Mouse (Mus musculus) ES-Bruce4 (cell line): ENCODE measurements around the gene Olfm4. TPM values are rescaled to one million over a fixed set of nuclear protein-coding genes. Genes with fewer than 3 reads are reported as not detected.

ENCODE experiments used
- H3K27ac ChIP-seq: 2 replicates; pipeline ENCODE4 v1.5.1; 2012; ENCODE audit warnings: low read length, inconsistent platforms; ENCODE audit not compliant: insufficient read depth
- H3K27me3 ChIP-seq: 2 replicates; pipeline ENCODE4 v1.6.1; 2012; ENCODE audit warnings: mild to moderate bottlenecking, low read length, inconsistent platforms; ENCODE audit not compliant: control insufficient read depth, poor library complexity, insufficient read depth, severe bottlenecking
- H3K36me3 ChIP-seq: 2 replicates; pipeline ENCODE4 v1.6.1; 2012; ENCODE audit warnings: inconsistent platforms, mild to moderate bottlenecking, low read length, moderate library complexity; ENCODE audit not compliant: control insufficient read depth, poor library complexity, insufficient read depth, severe bottlenecking
- H3K4me1 ChIP-seq: one replicate; pipeline ENCODE4 v1.8.1; 2011; ENCODE audit warnings: low read length; ENCODE audit not compliant: control insufficient read depth, insufficient read depth
- H3K4me3 ChIP-seq: 2 replicates; pipeline ENCODE4 v1.5.1; 2011; ENCODE audit warnings: low read depth, mild to moderate bottlenecking, low read length
- H3K9ac ChIP-seq: 2 replicates; pipeline ENCODE4 v1.6.1; 2012; ENCODE audit warnings: low read depth, mild to moderate bottlenecking, inconsistent platforms; ENCODE audit not compliant: poor library complexity, severe bottlenecking
- H3K9me3 ChIP-seq: replicated peaks from 2 replicates; pipeline ENCODE4 v1.6.1; 2012; ENCODE audit warnings: mild to moderate bottlenecking, low read length, inconsistent platforms; ENCODE audit not compliant: control insufficient read depth, poor library complexity, insufficient read depth, severe bottlenecking
- CTCF ChIP-seq: IDR thresholded peaks from one replicate; pipeline ENCODE4 v1.8.1; 2011; ENCODE audit warnings: low read depth, low read length
- EP300 ChIP-seq: IDR thresholded peaks from 2 replicates; pipeline ENCODE4 v1.6.1; 2011; ENCODE audit warnings: low read depth, low read length; ENCODE audit not compliant: insufficient read depth
- POLR2A ChIP-seq: IDR thresholded peaks from one replicate; pipeline ENCODE4 v1.8.1; 2011; ENCODE audit warnings: low read length; ENCODE audit not compliant: insufficient read depth
- polyA plus RNA-seq: library from polyadenylated mRNA; stranded (reverse); fragments of >200 nt; gene quantifications from 2 replicates; pipeline ENCODE4 v1.2.4, GENCODE M21; 2011; ENCODE audit warnings: low read depth; ENCODE audit not compliant: missing spikeins, insufficient read depth, insufficient read length

Gene Olfm4
- polyA plus RNA-seq, 1 experiment: not detected

DNA sequence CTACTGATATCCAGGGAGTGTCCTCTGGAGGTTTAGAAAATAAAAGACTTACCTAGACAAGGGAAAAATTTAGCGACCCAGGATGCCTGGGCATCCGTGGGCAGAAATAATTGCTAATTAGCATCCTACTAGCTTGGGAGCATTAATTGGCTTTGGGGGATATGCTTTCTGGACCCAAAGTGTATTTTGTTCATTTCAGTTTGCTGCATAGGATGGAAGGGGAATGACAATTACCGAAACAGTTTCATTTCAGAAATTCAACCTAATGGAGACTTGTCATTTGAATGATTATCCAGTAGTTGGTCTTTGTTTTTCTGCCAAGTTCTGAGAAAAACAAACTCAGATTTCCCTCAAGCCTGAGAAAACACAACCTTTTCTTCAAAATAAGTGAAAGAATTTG, 86.7 kb downstream of the Olfm4 start:
- TF ChIP-seq POLR2A (no peak), EP300 (no peak), CTCF (no peak)
- no peaks in the 10 kb centered on the region for H3K9me3 ChIP-seq
- H3K9ac ChIP-seq: no peak overlapping the region
- no peak overlapping the region for H3K27ac ChIP-seq
- H3K36me3 ChIP-seq: no peaks in the 10 kb centered on the region
- no peaks in the 10 kb centered on the region for H3K4me1 ChIP-seq
- no peak overlapping the region for H3K4me3 ChIP-seq
- H3K27me3 ChIP-seq: no peaks in the 10 kb centered on the region; the same call in 1 of the 2 replicates

Other genes starting within 250 kb of the Olfm4 start
- gene Pcdh8, start 212.8 kb upstream of the Olfm4 start, polyA plus RNA-seq: 0.39 TPM in 1 of 2 replicates, not detected in the other